Comparison of ENCODE assay signal across 8 mouse cellular contexts in genomic region chr9:110205526-110206404, GRCm38 (mm10). TPM values are rescaled to one million over a fixed set of nuclear protein-coding genes. Genes with fewer than 3 reads are reported as not detected.
DNase-seq lines count a peak whose midpoint lies in the region; ATAC-seq lines count a peak whose summit lies in the region.

No protein-coding gene starts in this region.

- peak; percentile 29; the same call in 1 of the 2 replicates for ATAC-seq in embryonic facial prominence, embryonic 15.5 days (ENCODE audit: insufficient number of reproducible peaks, low FRiP score, low TSS enrichment, low read depth)
- peak; percentile 80 for ATAC-seq in midbrain, embryonic 12.5 days (ENCODE audit: low FRiP score, low read depth)

- 35% methylated on average over 15 of the region's 15 CpGs for WGBS in embryonic facial prominence, embryonic 15.5 days
- WGBS in midbrain, embryonic 12.5 days = 22% methylated on average over 15 of the region's 15 CpGs

- H3K36me3 ChIP-seq in embryonic facial prominence, embryonic 15.5 days = peaks cover 76% of the 10 kb centered on the region
- H3K36me3 ChIP-seq in midbrain, embryonic 12.5 days = peaks cover 73% of the 10 kb centered on the region

- no peak overlapping the region for H3K4me2 ChIP-seq in embryonic facial prominence, embryonic 15.5 days (replicated peaks)
- H3K4me2 ChIP-seq in midbrain, embryonic 12.5 days (replicated peaks) = no peak overlapping the region

- H3K9me3 ChIP-seq in embryonic facial prominence, embryonic 15.5 days (replicated peaks) = no peaks in the 10 kb centered on the region
- no peaks in the 10 kb centered on the region for H3K9me3 ChIP-seq in midbrain, embryonic 12.5 days

- H3K4me3 ChIP-seq in embryonic facial prominence, embryonic 15.5 days (replicated peaks) = no peak overlapping the region
- H3K4me3 ChIP-seq in midbrain, embryonic 12.5 days = no peak overlapping the region

- H3K27ac ChIP-seq in embryonic facial prominence, embryonic 15.5 days (replicated peaks) = 0 out of 2 replicates have a peak overlapping the region, but pooled peaks have one; percentile 2
- H3K27ac ChIP-seq in midbrain, embryonic 12.5 days (replicated peaks) = peak overlapping the region; percentile 80

- no peaks in the 10 kb centered on the region for H3K27me3 ChIP-seq in embryonic facial prominence, embryonic 15.5 days
- H3K27me3 ChIP-seq in midbrain, embryonic 12.5 days = no peaks in the 10 kb centered on the region

- DNase-seq in cerebellum, adult 9-10 months = peak; percentile 22
- DNase-seq in layer of hippocampus, adult 18-20 months (ENCODE audit: low spot score in 2 of 2) = peak; percentile 19 to 80
- no peak for DNase-seq in kidney, adult 11 months
- no peak for DNase-seq in ovary, postnatal 36 days (ENCODE audit: low spot score)
- DNase-seq in adrenal gland, postnatal 14 days = no peak
- no peak for DNase-seq in lung, postnatal 4 days

- no peaks in the 10 kb centered on the region for H3K4me1 ChIP-seq in embryonic facial prominence, embryonic 15.5 days
- peaks cover 18% of the 10 kb centered on the region for H3K4me1 ChIP-seq in midbrain, embryonic 12.5 days

- no peak overlapping the region for H3K9ac ChIP-seq in embryonic facial prominence, embryonic 15.5 days
- H3K9ac ChIP-seq in midbrain, embryonic 12.5 days (replicated peaks) = no peak overlapping the region

RNA-seq across cellular contexts. Expression of gene Cspg5, which starts 37.8 kb away (rescaled TPM):
- polyA plus RNA-seq in embryonic facial prominence, embryonic 15.5 days (2015; fragmentation: Nextera tagmentation; extraction: Ambion mirVana) = 13.0 and 14.7 TPM in 2 replicates
- 100 to 1,000 TPM; 288 to 297 TPM for total RNA-seq in layer of hippocampus, adult 18-20 months (2021)
- polyA plus RNA-seq in midbrain, embryonic 12.5 days (2016; fragmentation: Nextera tagmentation; extraction: Ambion mirVana) = 25.3 and 31.3 TPM in 2 replicates
- 14.2 and 17.2 TPM in 2 replicates for total RNA-seq in adrenal gland, postnatal 14 days (2021)

Comparison
In these comparisons a context has a peak if more than half of its experiments do, and no peak if none do; other contexts are left out.
1. DNase-seq: peak in cerebellum, adult 9-10 months (single experiment) and layer of hippocampus, adult 18-20 months (2 of 2); none in kidney, adult 11 months (single experiment), ovary, postnatal 36 days (single experiment), adrenal gland, postnatal 14 days (single experiment) and lung, postnatal 4 days (0 of 2).
2. RNA of gene Cspg5, which starts 37.8 kb away (total RNA-seq): 288 to 297 TPM in layer of hippocampus, adult 18-20 months; 14.2 to 17.2 TPM in adrenal gland, postnatal 14 days; every median in the first group is over 10 times any median in the second.